Mouse (Mus musculus) heart, embryonic 14.5 days (tissue): ENCODE measurements at regions not wholly inside any gene's neighbourhood (a gene's known extent, or its start where the extent isn't known, plus 50 kb on each side); places are given as distances from the start of the nearest gene placed in this dataset.

Source experiments
- ATAC-seq: fragments of 200-750 bp; cut with Nextera tagmentation; 2 replicates; pipeline ENCODE4 v1.8.0; 2017; ENCODE audit warnings: low read depth, moderate TSS enrichment; ENCODE audit not compliant: insufficient number of reproducible peaks, insufficient read depth, low FRiP score
- H3K27ac ChIP-seq, 2 experiments: fragments of 200-500 bp in 1 of 2; fragments of 300-500 bp in 1 of 2; sonication (generic) in 1 of 2; replicated peaks in 1 of 2; 2 replicates each; pipeline ENCODE4 v1.5.1; 2012 to 2014; ENCODE audit warnings: low read depth in 2 of 2, low read length in 2 of 2, control low read depth in 1 of 2, mild to moderate bottlenecking in 1 of 2, mixed read lengths in 1 of 2; ENCODE audit not compliant: control insufficient read depth in 1 of 2, insufficient read depth in 1 of 2
- H3K27me3 ChIP-seq: fragments of 300-500 bp; sonication (generic); 2 replicates; pipeline ENCODE4 v1.6.1; 2014; ENCODE audit warnings: mild to moderate bottlenecking, low read length, control low read depth; ENCODE audit not compliant: control insufficient read depth, insufficient read depth
- H3K36me3 ChIP-seq: fragments of 300-500 bp; sonication (generic); 2 replicates; pipeline ENCODE4 v1.6.1; 2014; ENCODE audit warnings: mild to moderate bottlenecking, control low read depth, low read length, mixed read lengths; ENCODE audit not compliant: control insufficient read depth, insufficient read depth
- H3K4me1 ChIP-seq, 2 experiments: fragments of 200-500 bp in 1 of 2; fragments of 300-500 bp in 1 of 2; sonication (generic) in 1 of 2; 2 replicates each; pipeline ENCODE4 v1.6.1; 2012 to 2014; ENCODE audit warnings: low read length in 2 of 2, control low read depth in 1 of 2, mixed read lengths in 1 of 2; ENCODE audit not compliant: control insufficient read depth in 2 of 2, insufficient read depth in 2 of 2
- H3K4me2 ChIP-seq: fragments of 300-500 bp; sonication (generic); 2 replicates; pipeline ENCODE4 v1.6.1; 2014; ENCODE audit warnings: mild to moderate bottlenecking, low read length
- H3K4me3 ChIP-seq, 2 experiments: fragments of 200-500 bp in 1 of 2; fragments of 300-500 bp in 1 of 2; sonication (generic) in 1 of 2; 2 replicates each; pipeline ENCODE4 v1.5.1; 2012 to 2014; ENCODE audit warnings: low read length in 2 of 2, mild to moderate bottlenecking in 2 of 2, control low read depth in 1 of 2, low read depth in 1 of 2, moderate library complexity in 1 of 2; ENCODE audit not compliant: control insufficient read depth in 1 of 2, insufficient read depth in 1 of 2
- H3K9ac ChIP-seq: fragments of 300-500 bp; sonication (generic); 2 replicates; pipeline ENCODE4 v1.6.1; 2014; ENCODE audit warnings: mild to moderate bottlenecking, low read length
- H3K9me3 ChIP-seq: fragments of 300-500 bp; sonication (generic); 2 replicates; pipeline ENCODE4 v1.6.1; 2016; ENCODE audit warnings: low read length, control low read depth; ENCODE audit not compliant: control insufficient read depth
- WGBS: fragments of 180-500 bp; shearing (Covaris S2); extraction: QIAGEN DNeasy Blood & Tissue Kit; methylation state at CpG from one replicate; pipeline ENCODE4 v1.1.7; 2014; 5-methylcytosine and 5-hydroxymethylcytosine counted together

- no peak overlapping the region for H3K4me3 ChIP-seq
- 57% methylated on average over 4 of the region's 4 CpGs for WGBS
- no peak for ATAC-seq
- H3K9ac ChIP-seq, result no peak overlapping the region
- no peaks in the 10 kb centered on the region for H3K36me3 ChIP-seq
- no peaks in the 10 kb centered on the region for H3K27me3 ChIP-seq
- H3K9me3 ChIP-seq, result no peaks in the 10 kb centered on the region
- H3K27ac ChIP-seq, result no peak overlapping the region
- no peak overlapping the region for H3K4me2 ChIP-seq
- no peaks in the 10 kb centered on the region for H3K4me1 ChIP-seq
Observed at GRCm38 (mm10) chr15:67289749-67290148, 789.0 kb upstream of the Lrrc6 start.

DNA sequence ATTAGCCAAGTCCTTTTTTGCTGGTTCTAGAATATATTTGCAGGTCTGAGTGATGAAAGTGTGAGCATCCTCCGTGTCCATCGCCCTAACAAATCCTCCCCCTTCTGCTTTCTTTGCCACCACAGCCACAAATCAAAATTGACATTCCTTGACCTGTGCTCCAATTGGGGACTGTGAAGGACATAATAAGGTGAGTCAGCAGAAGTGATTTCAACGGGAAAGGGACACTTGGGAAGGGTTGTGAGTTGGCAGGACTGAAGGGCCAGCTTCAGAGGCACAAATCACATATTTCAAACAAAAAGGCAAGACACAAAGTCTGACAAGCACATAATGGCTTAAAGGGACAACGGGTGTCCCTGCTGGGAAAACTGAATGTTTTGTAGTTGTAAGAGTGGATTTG, 784.2 kb upstream of the Lrrc6 start:
- H3K27ac ChIP-seq, result no peak overlapping the region
- no peak overlapping the region for H3K9ac ChIP-seq
- 76% methylated on average over 4 of the region's 4 CpGs for WGBS
- no peaks in the 10 kb centered on the region for H3K27me3 ChIP-seq
- H3K4me2 ChIP-seq, result no peak overlapping the region
- no peaks in the 10 kb centered on the region for H3K4me1 ChIP-seq
- H3K9me3 ChIP-seq, result no peaks in the 10 kb centered on the region
- H3K4me3 ChIP-seq, result no peak overlapping the region
- no peaks in the 10 kb centered on the region for H3K36me3 ChIP-seq
- no peak for ATAC-seq

- WGBS, result 72% methylated on average over 3 of the region's 3 CpGs
- no peaks in the 10 kb centered on the region for H3K36me3 ChIP-seq
- no peak overlapping the region for H3K4me3 ChIP-seq
- ATAC-seq, result no peak
- no peak overlapping the region for H3K4me2 ChIP-seq
- no peaks in the 10 kb centered on the region for H3K27me3 ChIP-seq
- no peak overlapping the region for H3K9ac ChIP-seq
- no peaks in the 10 kb centered on the region for H3K4me1 ChIP-seq
- no peak overlapping the region for H3K27ac ChIP-seq
- H3K9me3 ChIP-seq, result no peaks in the 10 kb centered on the region
Observed at GRCm38 (mm10) chr15:67283275-67283972, 782.7 kb upstream of the Lrrc6 start.

- no peaks in the 10 kb centered on the region for H3K4me1 ChIP-seq
- H3K4me3 ChIP-seq, result no peak overlapping the region
- no peak overlapping the region for H3K4me2 ChIP-seq
- no peaks in the 10 kb centered on the region for H3K36me3 ChIP-seq
- ATAC-seq, result no peak
- 83% methylated on average over 1 of the region's 1 CpGs for WGBS
- no peaks in the 10 kb centered on the region for H3K27me3 ChIP-seq
- H3K9ac ChIP-seq, result no peak overlapping the region
- no peak overlapping the region for H3K27ac ChIP-seq
- no peaks in the 10 kb centered on the region for H3K9me3 ChIP-seq
Observed at GRCm38 (mm10) chr15:67278869-67279268, 778.2 kb upstream of the Lrrc6 start.

DNA sequence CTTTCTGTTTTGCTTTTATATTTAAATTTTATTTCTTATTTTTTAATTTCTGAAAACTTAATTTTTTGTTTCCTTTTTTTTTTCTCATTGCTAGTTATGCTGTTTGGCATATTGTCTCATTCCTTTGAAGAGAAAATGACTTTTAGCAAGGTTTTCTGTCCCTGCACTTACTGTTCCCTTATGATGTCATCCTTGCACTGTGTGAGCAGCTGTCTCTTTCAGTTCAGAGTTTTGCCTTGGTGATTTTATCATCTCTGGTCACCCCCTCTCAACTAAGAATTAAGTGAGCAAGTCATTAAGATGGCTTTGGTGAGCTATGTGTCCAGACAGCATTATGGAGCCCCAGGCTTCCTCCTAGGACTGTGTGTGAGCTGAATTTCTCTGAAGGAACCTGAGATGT, 774.3 kb upstream of the Lrrc6 start:
- Histone ChIP-seq H3K36me3 (no peaks in the 10 kb centered on the region), H3K9ac (no peak overlapping the region), H3K27ac (no peak overlapping the region)

GRCm38 (mm10) chr15:67272397-67272796, 771.7 kb upstream of the Lrrc6 start:
- Histone ChIP-seq H3K4me1 (no peaks in the 10 kb centered on the region), H3K4me3 (no peak overlapping the region), H3K36me3 (no peaks in the 10 kb centered on the region), H3K9ac (no peak overlapping the region), H3K27ac (no peak overlapping the region), H3K27me3 (no peaks in the 10 kb centered on the region), H3K4me2 (no peak overlapping the region), H3K9me3 (no peaks in the 10 kb centered on the region)
- WGBS, result 88% methylated on average over 2 of the region's 2 CpGs
- ATAC-seq, result no peak

More for the DNA sequence above, 774.3 kb upstream of the Lrrc6 start:
- Histone ChIP-seq H3K4me2 (no peak overlapping the region), H3K4me3 (no peak overlapping the region), H3K4me1 (no peaks in the 10 kb centered on the region), H3K9me3 (no peaks in the 10 kb centered on the region), H3K27me3 (no peaks in the 10 kb centered on the region)
- no peak for ATAC-seq

- ATAC-seq, result no peak
- Histone ChIP-seq H3K9me3 (no peaks in the 10 kb centered on the region), H3K4me2 (no peak overlapping the region), H3K27ac (no peak overlapping the region), H3K9ac (no peak overlapping the region), H3K27me3 (no peaks in the 10 kb centered on the region), H3K36me3 (no peaks in the 10 kb centered on the region), H3K4me1 (no peaks in the 10 kb centered on the region), H3K4me3 (no peak overlapping the region)
- 59% methylated on average over 6 of the region's 6 CpGs for WGBS
Observed at GRCm38 (mm10) chr15:67263723-67264122, 763.0 kb upstream of the Lrrc6 start.

- Histone ChIP-seq H3K4me2 (no peak overlapping the region), H3K4me3 (no peak overlapping the region), H3K36me3 (no peaks in the 10 kb centered on the region), H3K9me3 (no peaks in the 10 kb centered on the region), H3K27ac (no peak overlapping the region), H3K4me1 (no peaks in the 10 kb centered on the region), H3K27me3 (no peaks in the 10 kb centered on the region), H3K9ac (no peak overlapping the region)
- 65% methylated on average over 2 of the region's 2 CpGs for WGBS
- ATAC-seq, result no peak
Observed at GRCm38 (mm10) chr15:67263313-67263712, 762.6 kb upstream of the Lrrc6 start.
